Mouse (Mus musculus) common myeloid progenitor, adult 5-6 weeks (primary cell): Measurements from ENCODE around the gene Col28a1. TPM values are rescaled to one million over a fixed set of nuclear protein-coding genes. Genes with fewer than 3 reads are reported as not detected.
A peak's percentile ranks its signal among the peaks of the same experiment; 100 is the strongest.

Source experiments
- ATAC-seq: replicated peaks from 2 replicates; pipeline ENCODE4 v1.8.0; 2016; ENCODE audit warnings: low read depth, mild to moderate bottlenecking, moderate TSS enrichment, inconsistent platforms; ENCODE audit not compliant: poor library complexity, severe bottlenecking
- total RNA-seq: library from RNA; stranded (forward); fragments of 200-1000, 187-1606 nt; gene quantifications from 2 replicates; pipeline ENCODE4 v1.2.3, GENCODE M21; 2017

The Col28a1 gene
- total RNA-seq: 0.23 and 0.24 TPM in 2 replicates

GRCm38 (mm10) chr6:8192517-8192916 lies at the start of gene Col28a1:
TSS of gene Col28a1 (minus strand) at chr6:8192617.
- no peak for ATAC-seq

GRCm38 (mm10) chr6:8228596-8228995 lies 36.2 kb upstream of the Col28a1 start:
- ATAC-seq: no peak

DNA sequence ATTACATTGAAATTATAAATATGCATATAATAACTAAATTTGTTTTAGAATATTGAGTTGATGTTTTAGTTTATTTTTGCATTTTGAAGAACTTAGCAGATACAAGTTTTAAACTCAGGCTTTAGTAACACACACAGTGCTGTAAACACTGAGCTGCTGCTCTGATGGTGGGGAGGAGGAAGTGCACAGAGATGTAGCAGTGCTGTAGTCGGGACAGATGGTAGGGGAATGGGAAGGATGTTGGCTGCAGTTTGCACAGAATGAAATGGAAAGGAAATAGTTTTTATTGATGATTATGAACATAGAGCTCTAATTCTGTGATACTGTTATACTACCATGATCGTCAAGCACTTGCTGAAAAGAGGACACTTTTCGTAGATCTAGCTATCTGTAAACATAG lies 34.6 kb upstream of the Col28a1 start:
- ATAC-seq: no peak

DNA sequence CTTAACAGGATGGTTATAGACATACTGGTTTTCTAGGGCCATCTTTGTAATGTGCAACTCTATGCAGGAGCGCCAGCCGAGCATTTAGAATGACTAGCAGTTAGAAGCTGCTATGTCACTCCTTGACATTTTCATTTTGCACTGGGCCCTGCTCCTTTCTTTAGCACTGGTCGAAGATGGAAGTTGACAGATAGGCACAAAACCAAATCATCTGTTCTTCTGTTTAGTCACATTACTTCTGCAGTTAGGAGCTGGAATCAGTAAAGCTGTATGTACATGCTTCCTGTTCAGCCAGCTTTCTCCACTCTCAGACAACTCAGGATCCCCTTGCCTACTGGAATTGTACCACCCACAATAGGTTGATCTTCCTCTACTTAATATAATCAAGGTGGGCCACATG lies 18.2 kb upstream of the Col28a1 start:
- no peak for ATAC-seq

DNA sequence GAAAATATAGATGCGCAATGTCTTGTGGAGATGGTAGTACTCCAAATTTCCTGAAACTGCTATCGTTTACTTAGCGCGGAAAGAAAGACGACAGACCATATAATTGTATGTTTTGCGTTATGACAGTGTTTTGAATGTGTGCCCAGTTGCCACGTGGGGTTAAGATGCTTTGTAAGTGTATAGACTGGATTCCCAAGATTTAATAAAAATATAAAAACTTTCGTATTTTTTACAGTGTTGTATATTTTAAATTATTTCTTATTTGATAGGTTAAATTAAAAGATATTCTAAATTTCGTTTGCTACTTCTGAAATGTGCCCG lies 17.4 kb upstream of the Col28a1 start:
- ATAC-seq: peak; percentile 6; the same call in 1 of the 2 replicates

DNA sequence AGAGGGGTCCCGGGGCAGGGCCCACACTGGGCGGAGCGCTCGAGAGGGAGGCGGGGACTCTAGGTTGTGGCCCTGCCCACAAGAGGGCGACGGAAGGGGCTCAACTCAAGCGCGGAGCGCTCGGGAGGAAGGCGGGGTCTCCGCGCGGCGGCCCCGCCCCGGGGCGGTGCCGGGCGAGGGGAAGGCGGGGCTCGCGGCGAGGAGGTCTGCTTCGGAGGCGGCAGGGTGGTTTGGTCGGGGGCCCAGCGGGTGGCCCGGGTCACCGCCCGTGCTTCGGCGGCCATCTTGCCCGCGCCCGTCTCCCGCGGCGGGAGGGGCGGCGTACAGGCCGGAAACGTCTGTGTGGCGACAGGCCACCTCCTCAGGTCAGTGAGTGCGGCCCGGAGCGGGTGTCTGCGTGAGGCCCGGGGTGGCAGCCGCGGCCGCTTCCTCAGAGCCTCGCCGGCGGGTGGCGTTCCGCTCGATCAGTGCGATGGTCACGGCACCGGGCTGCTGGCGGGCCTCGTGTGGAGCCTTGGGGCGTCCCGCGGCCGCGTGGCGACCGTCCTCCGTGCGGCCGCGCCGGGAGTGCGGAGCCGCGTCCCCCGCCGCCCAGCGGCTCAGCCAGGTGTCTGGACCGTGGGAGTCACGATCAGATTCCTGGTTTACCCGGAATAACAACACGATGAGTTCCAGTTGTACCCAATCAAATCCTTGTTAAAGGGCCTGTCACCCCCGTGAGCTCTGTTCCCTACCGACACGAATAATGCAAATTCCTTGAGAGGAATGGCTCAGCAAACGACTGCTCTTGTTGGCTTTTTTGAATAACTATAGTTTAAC lies 16.8 kb upstream of the Col28a1 start, which contains the start of gene Mios:
Gene Mios (plus strand): TSS at position 176 of the 819 bp plus-strand sequence.
- peak; percentile 91 for ATAC-seq

GRCm38 (mm10) chr6:8189917-8190316 lies 2.5 kb downstream of the Col28a1 start:
- ATAC-seq: no peak

GRCm38 (mm10) chr6:8188599-8189233 lies 3.7 kb downstream of the Col28a1 start:
- ATAC-seq: peak; percentile 72; the same call in 1 of the 2 replicates

DNA sequence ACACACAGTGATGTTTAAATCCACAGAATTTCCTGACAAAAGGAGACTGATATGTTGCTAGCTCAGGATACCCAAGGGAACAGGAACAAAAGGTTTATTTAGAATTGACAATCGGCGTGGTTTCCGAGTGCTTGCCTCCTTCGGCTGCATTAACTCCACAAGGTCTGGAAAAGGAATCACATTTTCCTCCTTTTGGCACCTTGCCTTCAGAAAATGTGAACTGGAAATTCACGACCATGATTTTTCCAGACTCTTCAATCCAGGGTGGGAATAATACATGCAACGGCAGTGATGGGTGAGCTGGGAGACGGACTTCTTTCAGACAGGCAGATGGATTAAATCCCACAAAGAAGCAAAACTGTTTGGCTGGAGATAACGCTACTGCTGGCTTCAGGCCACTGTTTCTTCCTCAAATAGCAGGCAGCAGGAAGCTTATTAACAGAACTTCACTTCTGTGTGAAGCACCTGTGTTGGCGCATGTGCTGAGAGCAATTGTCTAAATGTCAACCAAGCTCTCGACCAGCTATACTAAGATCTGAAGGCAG lies 13.9 kb downstream of the Col28a1 start:
- ATAC-seq: peak; percentile 60

DNA sequence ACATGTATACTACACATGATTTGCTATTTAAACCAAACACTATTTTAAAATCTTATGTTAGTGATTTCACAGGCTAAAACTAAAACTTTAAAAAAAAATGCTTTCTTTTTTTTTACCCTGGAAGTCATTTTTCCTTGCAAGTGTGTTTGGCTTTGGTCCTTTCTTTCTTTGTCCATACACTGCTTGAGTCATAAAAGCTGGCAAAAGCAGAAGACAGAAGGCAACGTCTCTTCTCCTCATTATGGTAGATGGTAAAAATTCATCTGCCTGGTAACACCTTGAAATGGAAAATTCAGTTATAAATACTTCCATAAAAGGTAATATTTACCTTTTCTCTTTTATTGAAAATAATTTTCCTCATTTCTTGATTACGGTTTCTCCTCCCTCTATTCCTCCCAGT lies 16.3 kb downstream of the Col28a1 start:
- ATAC-seq: no peak

DNA sequence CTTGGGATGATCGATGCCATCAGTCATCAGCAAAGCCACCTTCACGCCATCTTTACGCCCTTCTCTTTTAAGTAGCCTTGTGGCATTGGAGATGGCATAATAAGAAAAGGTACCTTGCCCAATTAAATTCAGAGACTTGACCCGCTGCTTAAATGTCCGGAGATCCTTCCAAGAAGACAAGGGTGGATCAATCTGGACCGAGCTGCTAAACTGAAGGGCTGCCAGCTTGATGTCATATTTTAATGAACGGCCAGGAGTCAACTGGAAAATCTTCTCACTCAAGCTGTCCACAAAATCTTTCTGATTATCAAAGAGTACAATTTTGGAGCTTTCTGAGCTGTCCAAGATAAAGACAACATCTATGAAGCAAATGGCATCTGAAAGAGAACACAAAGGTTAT lies 17.1 kb downstream of the Col28a1 start:
- ATAC-seq: no peak

DNA sequence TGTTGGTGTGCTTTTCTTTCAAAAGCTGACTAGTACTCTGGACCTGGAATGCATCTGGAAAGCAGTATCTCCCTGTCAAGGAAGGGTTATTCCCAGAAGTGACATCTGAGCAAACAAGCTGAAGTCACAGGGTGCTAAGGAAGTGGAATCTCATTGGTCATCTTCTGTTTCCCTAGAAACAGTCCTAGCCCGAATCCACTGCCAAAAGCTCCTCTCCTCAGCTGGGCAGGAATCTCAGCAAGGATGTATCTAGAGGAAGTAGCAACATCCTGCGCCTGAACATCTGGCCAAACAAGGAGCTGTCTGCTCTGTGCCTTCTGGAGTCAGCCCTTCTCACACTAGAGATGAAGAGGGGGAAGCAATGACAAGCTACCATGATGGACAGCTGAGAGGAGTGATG lies 18.4 kb downstream of the Col28a1 start:
- no peak for ATAC-seq

GRCm38 (mm10) chr6:8172101-8172500 lies 20.3 kb downstream of the Col28a1 start:
- ATAC-seq: no peak

- no peak for ATAC-seq
Observed at GRCm38 (mm10) chr6:8164741-8165140, 27.7 kb downstream of the Col28a1 start.

GRCm38 (mm10) chr6:8160001-8160400 lies 32.4 kb downstream of the Col28a1 start:
- no peak for ATAC-seq

GRCm38 (mm10) chr6:8157121-8157520 lies 35.3 kb downstream of the Col28a1 start:
- no peak for ATAC-seq

DNA sequence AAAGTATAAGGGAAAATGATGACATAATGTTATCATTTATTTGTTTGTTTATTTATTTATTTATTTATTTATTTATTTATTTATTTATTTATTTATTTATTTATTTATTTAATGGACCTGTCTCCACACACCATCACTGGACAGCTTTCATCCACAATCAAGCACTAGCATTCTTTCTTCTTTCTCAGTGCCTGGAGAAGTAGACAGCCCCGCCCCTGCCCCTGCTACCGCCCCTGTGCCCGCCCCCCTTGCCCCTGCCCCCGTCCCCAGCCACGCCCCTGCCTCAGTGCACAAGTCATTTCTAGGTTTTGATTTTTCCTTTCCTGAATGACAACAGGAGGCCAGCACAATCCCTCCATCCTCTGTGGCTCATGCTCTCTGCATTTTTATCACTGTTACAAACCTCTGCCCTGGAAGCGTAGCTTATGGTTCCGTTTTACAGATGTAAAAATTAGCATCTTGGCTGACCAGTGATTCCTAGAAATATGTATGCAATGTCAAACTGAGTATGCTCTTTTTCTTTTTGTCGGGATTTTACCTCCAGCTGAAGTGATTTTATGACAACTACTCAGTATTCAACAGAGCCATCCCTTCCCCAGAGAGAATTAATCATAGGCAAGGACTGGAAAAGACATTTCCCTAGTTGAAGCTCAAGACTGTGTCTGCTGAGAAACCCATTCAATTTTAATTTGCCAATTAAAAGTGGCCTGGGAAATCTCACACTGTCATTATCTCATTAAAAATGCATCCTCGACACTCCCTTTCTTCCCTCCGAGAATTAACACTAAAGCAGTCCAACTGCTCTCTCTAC lies 39.7 kb downstream of the Col28a1 start:
- no peak for ATAC-seq

DNA sequence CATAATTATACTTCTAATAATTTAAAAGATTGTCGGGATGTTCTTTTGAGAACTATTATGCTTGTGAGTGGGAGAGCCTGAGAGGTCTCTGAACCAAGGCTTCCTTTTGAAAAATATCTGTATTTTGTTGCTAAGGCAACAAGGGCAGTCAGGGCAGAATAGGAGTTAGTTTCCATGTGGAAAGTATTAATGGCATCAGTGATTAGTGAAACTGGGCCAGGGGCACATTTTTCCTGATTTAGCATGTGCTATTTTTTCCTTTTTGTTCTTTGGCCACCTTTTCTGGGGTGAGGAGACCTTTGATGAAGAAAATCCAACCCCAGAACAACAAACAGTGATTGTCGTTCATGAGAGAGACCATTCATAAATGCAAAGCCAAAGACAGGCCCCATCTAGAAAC lies 43.5 kb downstream of the Col28a1 start:
- no peak for ATAC-seq

- peak; percentile 76; the same call in 1 of the 2 replicates for ATAC-seq
Observed at GRCm38 (mm10) chr6:8141881-8142280, 50.5 kb downstream of the Col28a1 start.

- no peak for ATAC-seq
Observed at GRCm38 (mm10) chr6:8130149-8130548, 62.3 kb downstream of the Col28a1 start.
